Mouse (Mus musculus) erythroblast, embryonic 14.5 days (primary cell): ENCODE measurements around the gene Atp6v1e1.

Source experiments
- GATA1 ChIP-seq: IDR thresholded peaks from 2 replicates; pipeline ENCODE4 v1.6.1; 2012; ENCODE audit warnings: low read length, inconsistent platforms, mixed read lengths
- TAL1 ChIP-seq: IDR thresholded peaks from 3 replicates; pipeline ENCODE4 v1.6.1; 2012; ENCODE audit warnings: low read length, inconsistent platforms, mixed read lengths

DNA sequence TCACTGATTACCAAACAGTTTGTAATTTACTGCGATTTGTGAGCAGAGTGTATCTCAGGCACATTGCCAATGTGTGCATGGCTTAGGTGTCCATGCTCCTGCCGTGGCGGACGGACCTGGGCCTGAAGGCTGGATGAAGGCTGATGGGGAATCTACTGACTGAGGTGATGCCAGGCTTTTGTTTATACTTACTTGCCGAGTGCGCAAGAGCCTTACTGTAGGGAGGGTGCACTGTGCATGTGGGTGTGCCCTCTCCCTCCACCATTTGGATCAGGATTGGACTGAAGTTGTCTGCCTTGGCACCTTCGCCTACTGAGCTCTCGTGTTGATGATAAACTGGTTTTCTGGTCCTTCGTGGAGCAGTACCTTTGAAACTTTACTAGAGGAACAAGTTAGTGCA lies 45.1 kb downstream of the Atp6v1e1 start:
- TF ChIP-seq GATA1 (no peak), TAL1 (no peak)
